Mouse (Mus musculus): ENCODE data around the gene Pde6h. TPM values are rescaled to one million over a fixed set of nuclear protein-coding genes. Genes with fewer than 3 reads are reported as not detected.

The Pde6h gene
- polyA plus RNA-seq, 1 experiment from 2014 or later: 0.27 TPM

DNA sequence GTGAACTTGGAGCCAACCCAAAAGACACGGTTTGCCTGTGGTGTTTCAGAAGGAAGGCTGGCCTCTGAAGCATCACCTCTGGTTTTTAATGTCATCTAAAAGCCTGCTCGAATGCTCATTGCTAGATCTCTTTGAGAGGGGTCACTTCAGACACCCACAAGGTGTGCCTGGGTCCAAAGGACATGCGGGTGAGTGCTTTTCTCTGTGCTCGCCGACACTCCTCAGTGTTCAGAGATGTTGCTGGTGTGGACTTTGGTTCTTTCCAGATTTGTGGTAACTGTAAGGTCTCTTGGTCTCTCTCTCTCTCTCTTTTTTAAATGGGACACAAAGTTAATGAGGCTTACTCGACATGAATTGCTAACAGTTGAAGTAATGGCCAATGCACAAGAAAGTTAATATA lies 58.9 kb downstream of the Pde6h start:
- Histone ChIP-seq H3K36me3 (ENCODE audit: insufficient read depth, low read length) (no peaks in the 10 kb centered on the region), H3K4me2 (replicated peaks; ENCODE audit: low read depth, low read length) (no peak overlapping the region), H3K27me3 (replicated peaks; ENCODE audit: insufficient read depth, low read length) (no peaks in the 10 kb centered on the region), H3K4me3 (ENCODE audit: low read depth, low read length) (no peak overlapping the region), H3K9me3 (ENCODE audit: low read length) (no peaks in the 10 kb centered on the region), H3K9ac (replicated peaks; ENCODE audit: low read depth) (no peak overlapping the region), H3K27ac (ENCODE audit: low read length) (no peak overlapping the region), H3K4me1 (ENCODE audit: insufficient read depth, low read depth, low read length) (no peaks in the 10 kb centered on the region)
- ATAC-seq: no peak
- TF ChIP-seq EP300 (IDR thresholded peaks at IDR 0.05) (no peak), CTCF (IDR thresholded peaks at IDR 0.05) (no peak)
- DNase-seq (ENCODE audit: low spot score): no peak
- 68% methylated on average over 6 of the region's 6 CpGs for WGBS

DNA sequence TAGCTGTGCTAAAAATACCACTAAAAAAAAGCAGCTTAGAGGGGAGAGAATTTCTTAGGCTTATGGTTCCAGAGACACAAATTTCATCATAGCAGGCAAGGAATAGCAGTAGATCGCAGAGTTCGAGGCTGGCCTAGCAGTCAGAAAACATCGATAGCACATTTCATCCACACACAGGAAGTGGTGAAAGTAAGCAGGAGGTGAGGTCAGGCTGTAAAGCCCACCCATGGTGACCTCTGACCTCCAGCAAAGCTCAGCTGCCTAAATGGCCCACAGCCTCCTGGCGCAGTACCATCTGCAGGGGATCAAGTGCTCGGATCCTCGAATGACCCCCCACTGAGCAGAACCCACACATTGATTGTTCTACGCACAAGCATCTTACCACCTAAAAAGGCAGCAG lies 59.6 kb downstream of the Pde6h start:
- Histone ChIP-seq H3K4me2 (replicated peaks; ENCODE audit: low read depth, low read length) (no peak overlapping the region), H3K27ac (ENCODE audit: low read length) (no peak overlapping the region), H3K36me3 (ENCODE audit: insufficient read depth, low read length) (no peaks in the 10 kb centered on the region), H3K27me3 (replicated peaks; ENCODE audit: insufficient read depth, low read length) (no peaks in the 10 kb centered on the region), H3K4me1 (ENCODE audit: insufficient read depth, low read depth, low read length) (no peaks in the 10 kb centered on the region), H3K9ac (replicated peaks; ENCODE audit: low read depth) (no peak overlapping the region), H3K4me3 (ENCODE audit: low read depth, low read length) (no peak overlapping the region), H3K9me3 (ENCODE audit: low read length) (no peaks in the 10 kb centered on the region)
- TF ChIP-seq EP300 (IDR thresholded peaks at IDR 0.05) (no peak), CTCF (IDR thresholded peaks at IDR 0.05) (no peak)
- DNase-seq (ENCODE audit: low spot score): peak; percentile 37
- WGBS: 70% methylated on average over 7 of the region's 7 CpGs
- no peak for ATAC-seq

DNA sequence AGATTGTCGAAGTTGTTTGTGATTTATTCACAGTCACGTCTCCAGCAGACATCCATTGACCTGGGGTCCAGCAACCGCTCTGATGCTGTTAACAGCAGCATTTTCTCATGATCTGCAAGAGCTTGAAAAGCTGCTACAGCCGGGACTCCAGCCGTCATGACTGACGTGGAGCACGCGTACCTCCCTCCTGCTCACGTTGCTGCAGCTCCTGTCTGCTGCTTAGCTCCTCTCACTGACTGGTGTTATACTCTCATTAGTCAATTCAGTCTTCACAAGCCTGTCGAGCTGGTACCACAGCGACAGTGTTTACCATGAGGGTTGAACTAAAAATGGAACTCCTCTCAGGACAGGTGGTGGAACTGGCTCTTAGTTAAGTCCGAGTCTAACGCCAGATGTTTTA lies 62.4 kb downstream of the Pde6h start:
- H3K27me3 ChIP-seq (replicated peaks; ENCODE audit: insufficient read depth, low read length): no peaks in the 10 kb centered on the region
- WGBS: 31% methylated on average over 13 of the region's 13 CpGs
- H3K4me1 ChIP-seq (ENCODE audit: insufficient read depth, low read depth, low read length): no peaks in the 10 kb centered on the region
- no peaks in the 10 kb centered on the region for H3K9me3 ChIP-seq (ENCODE audit: low read length)
- H3K27ac ChIP-seq (ENCODE audit: low read length): no peak overlapping the region
- no peaks in the 10 kb centered on the region for H3K36me3 ChIP-seq (ENCODE audit: insufficient read depth, low read length)
- no peak overlapping the region for H3K4me2 ChIP-seq (replicated peaks; ENCODE audit: low read depth, low read length)
- TF ChIP-seq EP300 (IDR thresholded peaks at IDR 0.05) (no peak), CTCF (IDR thresholded peaks at IDR 0.05) (no peak)
- no peak for ATAC-seq
- H3K9ac ChIP-seq (replicated peaks; ENCODE audit: low read depth): no peak overlapping the region
- no peak for DNase-seq (ENCODE audit: low spot score)
- no peak overlapping the region for H3K4me3 ChIP-seq (ENCODE audit: low read depth, low read length)

DNA sequence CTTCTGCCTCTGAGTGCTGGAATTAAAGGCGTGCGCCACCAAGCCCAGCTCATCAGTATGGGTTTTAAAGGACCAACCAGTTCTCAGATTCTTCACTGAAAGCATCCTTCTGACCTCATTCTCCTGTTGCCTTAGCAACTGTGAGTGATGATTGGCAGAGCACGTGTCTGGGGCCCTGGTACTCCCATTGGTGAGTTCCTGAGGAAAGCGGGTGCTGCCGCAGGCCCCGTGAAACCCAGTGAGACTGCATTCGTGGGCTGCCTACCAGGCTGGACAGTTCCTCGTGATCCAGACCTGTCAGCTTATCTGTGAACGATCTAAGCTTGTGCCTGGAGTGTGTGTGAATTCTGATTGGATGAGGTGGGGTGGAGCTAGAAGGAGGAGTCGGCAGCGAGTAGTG lies 63.1 kb downstream of the Pde6h start:
- Histone ChIP-seq H3K9me3 (ENCODE audit: low read length) (no peaks in the 10 kb centered on the region), H3K36me3 (ENCODE audit: insufficient read depth, low read length) (no peaks in the 10 kb centered on the region), H3K4me1 (ENCODE audit: insufficient read depth, low read depth, low read length) (no peaks in the 10 kb centered on the region), H3K27me3 (replicated peaks; ENCODE audit: insufficient read depth, low read length) (no peaks in the 10 kb centered on the region), H3K27ac (ENCODE audit: low read length) (no peak overlapping the region), H3K4me3 (ENCODE audit: low read depth, low read length) (no peak overlapping the region), H3K9ac (replicated peaks; ENCODE audit: low read depth) (no peak overlapping the region), H3K4me2 (replicated peaks; ENCODE audit: low read depth, low read length) (no peak overlapping the region)
- DNase-seq (ENCODE audit: low spot score): no peak
- TF ChIP-seq CTCF (IDR thresholded peaks at IDR 0.05) (no peak), EP300 (IDR thresholded peaks at IDR 0.05) (no peak)
- 50% methylated on average over 11 of the region's 11 CpGs for WGBS
- ATAC-seq: no peak

DNA sequence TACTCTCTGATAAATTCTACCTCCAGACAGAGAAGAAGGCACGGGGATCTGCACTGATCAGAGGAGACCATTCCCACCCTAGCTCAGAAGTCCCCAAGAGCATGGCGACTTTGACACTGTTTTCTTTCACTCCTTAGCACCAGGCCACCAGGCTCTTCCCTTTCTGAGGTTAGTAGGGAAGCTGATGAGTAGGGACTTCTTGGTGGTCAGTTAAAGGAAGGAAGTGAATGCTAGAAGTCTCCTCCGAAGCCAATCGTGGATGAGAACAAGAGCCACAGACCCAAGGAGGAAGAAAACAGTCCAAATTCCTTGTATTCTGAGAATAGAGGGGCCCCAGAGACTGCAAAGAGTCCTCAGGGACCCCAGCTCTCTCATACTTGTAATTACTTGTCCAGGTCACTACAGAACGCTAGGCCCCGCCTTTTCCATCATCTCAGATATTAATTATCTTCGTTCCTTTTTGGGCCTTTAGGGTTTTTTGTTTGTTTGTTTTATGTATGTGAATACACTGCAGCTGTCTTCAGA lies 65.0 kb downstream of the Pde6h start:
- ATAC-seq: no peak
- no peaks in the 10 kb centered on the region for H3K36me3 ChIP-seq (ENCODE audit: insufficient read depth, low read length)
- WGBS: 73% methylated on average over 7 of the region's 7 CpGs

DNA sequence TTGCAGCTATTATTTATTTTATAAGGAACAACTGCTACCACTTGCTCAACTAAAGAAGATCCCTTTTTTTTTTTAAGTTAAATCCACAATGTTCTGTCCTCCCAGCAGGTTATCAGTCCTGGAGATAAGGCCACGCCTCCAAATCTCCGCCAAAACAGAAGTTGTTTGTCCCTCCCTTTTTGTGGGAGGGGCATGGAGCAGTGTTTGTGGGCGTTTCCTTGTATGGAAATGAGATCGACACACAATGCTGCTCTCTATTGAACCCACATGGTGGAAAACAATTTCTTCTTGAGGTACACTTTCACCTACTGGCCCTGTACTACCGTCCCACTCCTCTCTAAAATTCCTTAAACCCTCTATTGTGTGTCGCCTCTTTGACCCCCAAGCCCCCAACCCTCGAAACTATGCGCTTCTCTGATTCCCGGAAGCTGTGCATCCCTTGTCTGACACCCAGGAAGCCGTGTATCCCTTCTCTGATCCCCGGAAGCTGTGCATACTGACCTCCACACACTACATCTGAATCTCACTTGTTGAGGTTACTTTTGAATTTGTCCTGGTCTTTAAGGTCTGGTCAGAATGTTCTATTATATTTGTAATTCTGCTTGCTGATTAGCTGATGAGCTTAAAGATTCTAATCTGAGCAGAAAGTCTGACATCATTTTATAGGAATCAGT lies 66.3 kb downstream of the Pde6h start:
- no peaks in the 10 kb centered on the region for H3K27me3 ChIP-seq (replicated peaks; ENCODE audit: insufficient read depth, low read length)
- H3K4me2 ChIP-seq (replicated peaks; ENCODE audit: low read depth, low read length): peak overlapping the region; percentile 17
- H3K4me1 ChIP-seq (ENCODE audit: insufficient read depth, low read depth, low read length): no peaks in the 10 kb centered on the region
- no peak overlapping the region for H3K9ac ChIP-seq (replicated peaks; ENCODE audit: low read depth)
- ATAC-seq (no peak; the same call in 1 of the 2 replicates), DNase-seq (ENCODE audit: low spot score) (peak; percentile 54)
- 31% methylated on average over 11 of the region's 11 CpGs for WGBS
- H3K36me3 ChIP-seq (ENCODE audit: insufficient read depth, low read length): no peaks in the 10 kb centered on the region
- no peak overlapping the region for H3K27ac ChIP-seq (ENCODE audit: low read length)
- no peak overlapping the region for H3K4me3 ChIP-seq (ENCODE audit: low read depth, low read length)
- TF ChIP-seq CTCF (IDR thresholded peaks at IDR 0.05) (no peak), EP300 (IDR thresholded peaks at IDR 0.05) (no peak)
- no peaks in the 10 kb centered on the region for H3K9me3 ChIP-seq (ENCODE audit: low read length)

More for the DNA sequence above, 65.0 kb downstream of the Pde6h start:
- Histone ChIP-seq H3K4me1 (ENCODE audit: insufficient read depth, low read depth, low read length) (no peaks in the 10 kb centered on the region), H3K27me3 (replicated peaks; ENCODE audit: insufficient read depth, low read length) (no peaks in the 10 kb centered on the region), H3K9ac (replicated peaks; ENCODE audit: low read depth) (no peak overlapping the region), H3K27ac (ENCODE audit: low read length) (no peak overlapping the region), H3K4me2 (replicated peaks; ENCODE audit: low read depth, low read length) (no peak overlapping the region), H3K9me3 (ENCODE audit: low read length) (no peaks in the 10 kb centered on the region), H3K4me3 (ENCODE audit: low read depth, low read length) (no peak overlapping the region)
- no peak for DNase-seq (ENCODE audit: low spot score)
- TF ChIP-seq EP300 (IDR thresholded peaks at IDR 0.05): no peak
- no peak for TF ChIP-seq CTCF (IDR thresholded peaks at IDR 0.05)
